Mouse (Mus musculus) midbrain, embryonic 10.5 days (tissue): ENCODE results near the gene St6galnac3. TPM values are rescaled to one million over a fixed set of nuclear protein-coding genes. Genes with fewer than 3 reads are reported as not detected.

Experiments
- DNase-seq: peaks from one replicate; pipeline ENCODE4 v3.0.0-alpha.2; 2017; ENCODE audit warnings: low spot score
- H3K27ac ChIP-seq: fragments of 300-500 bp; sonication (generic); replicated peaks from 2 replicates; pipeline ENCODE4 v1.5.1; 2016; ENCODE audit warnings: mild to moderate bottlenecking
- H3K27me3 ChIP-seq: fragments of 300-500 bp; sonication (generic); 2 replicates; pipeline ENCODE4 v1.6.1; 2016; ENCODE audit warnings: low read depth, mild to moderate bottlenecking; ENCODE audit not compliant: poor library complexity, severe bottlenecking
- H3K36me3 ChIP-seq: fragments of 300-500 bp; sonication (generic); 2 replicates; pipeline ENCODE4 v1.6.1; 2016; ENCODE audit warnings: mild to moderate bottlenecking, moderate library complexity
- H3K4me1 ChIP-seq: fragments of 300-500 bp; sonication (generic); 2 replicates; pipeline ENCODE4 v1.6.1; 2016
- H3K4me3 ChIP-seq: fragments of 300-500 bp; sonication (generic); 2 replicates; pipeline ENCODE4 v1.5.1; 2016; ENCODE audit warnings: mild to moderate bottlenecking, moderate library complexity
- H3K9me3 ChIP-seq: fragments of 300-500 bp; sonication (generic); replicated peaks from 2 replicates; pipeline ENCODE4 v1.6.1; 2016; ENCODE audit warnings: mild to moderate bottlenecking
- WGBS: fragments of 180-500 bp; shearing (Covaris S2); methylation state at CpG from one replicate; pipeline ENCODE4 v1.1.7; 2016; 5-methylcytosine and 5-hydroxymethylcytosine counted together
- polyA plus RNA-seq: library from polyadenylated mRNA; unstranded; fragments of >200 nt; fragmentation: Nextera tagmentation; extraction: Ambion mirVana; gene quantifications from 2 replicates; pipeline ENCODE4 v1.2.1, GENCODE M21; 2016

St6galnac3 gene
- polyA plus RNA-seq, 1 experiment from 2014 or later = 33.6 TPM

DNA sequence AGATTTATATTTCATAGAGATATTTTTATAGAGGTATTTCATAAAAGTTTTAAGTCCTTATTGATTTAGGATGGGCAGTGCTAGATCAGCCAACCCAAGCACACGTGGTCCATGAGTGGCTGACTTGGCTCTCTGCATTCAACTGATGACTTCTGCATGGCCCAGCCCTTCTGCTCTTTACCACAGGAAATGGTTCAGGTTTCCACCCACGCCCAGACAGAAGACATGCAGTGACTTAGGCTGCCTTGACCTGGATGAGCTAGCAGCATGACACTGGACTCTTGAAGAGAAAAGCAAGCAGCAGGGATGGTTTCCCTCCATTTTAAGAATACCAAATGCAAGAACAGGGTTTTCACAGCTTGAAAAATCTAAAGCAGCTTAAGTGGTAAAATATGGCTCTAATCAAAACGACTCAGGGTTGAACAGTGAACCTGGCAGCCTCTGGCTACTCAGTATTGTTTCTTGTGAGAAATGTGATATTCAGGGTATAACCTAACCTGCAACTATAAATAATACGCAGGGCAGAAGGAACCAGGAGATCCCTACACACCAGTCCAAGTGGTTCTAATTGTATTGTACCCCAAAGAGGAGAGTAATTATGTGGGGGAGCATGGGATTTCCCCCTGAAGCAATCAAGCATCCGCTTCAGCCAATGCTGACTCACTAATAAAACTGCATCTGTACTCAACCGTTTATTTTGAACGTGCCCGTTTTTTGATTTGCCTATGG lies 448.7 kb downstream of the St6galnac3 start:
- peaks cover 3% of the 10 kb centered on the region; the same call in 1 of the 2 replicates for H3K27me3 ChIP-seq
- no peak overlapping the region for H3K4me3 ChIP-seq
- H3K36me3 ChIP-seq = 0 out of 2 replicates have a peak, but pooled peaks cover 5% of the 10 kb centered on the region
- H3K4me1 ChIP-seq = peaks cover 34% of the 10 kb centered on the region
- no peak for DNase-seq
- peak overlapping the region; percentile 72 for H3K27ac ChIP-seq
- 82% methylated on average over 8 of the region's 8 CpGs for WGBS
- peaks cover 14% of the 10 kb centered on the region for H3K9me3 ChIP-seq

DNA sequence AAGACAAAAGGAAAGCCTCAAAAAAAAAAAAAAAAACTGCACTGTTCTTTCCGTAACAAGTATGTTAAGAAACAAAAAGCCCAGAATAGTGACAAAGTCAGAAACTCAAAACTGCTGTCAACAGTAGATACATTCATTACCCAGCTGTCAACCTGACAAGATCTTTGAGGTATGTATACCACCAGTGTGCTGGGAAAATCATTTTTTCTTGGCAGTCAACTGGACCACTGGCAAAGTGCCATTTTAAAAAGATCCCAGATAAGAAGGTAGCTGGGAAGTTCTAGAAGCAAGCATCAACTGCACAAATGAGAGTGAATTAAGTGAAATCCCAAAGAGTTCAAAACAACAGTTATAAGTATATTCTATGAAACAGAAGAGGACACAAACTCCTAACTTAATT lies 452.7 kb downstream of the St6galnac3 start:
- H3K4me1 ChIP-seq = peaks cover 13% of the 10 kb centered on the region
- no peak for DNase-seq
- 90% methylated on average over 1 of the region's 1 CpGs for WGBS
- no peak overlapping the region for H3K4me3 ChIP-seq
- H3K27ac ChIP-seq = no peak overlapping the region
- no peaks in the 10 kb centered on the region for H3K27me3 ChIP-seq
- peaks cover 14% of the 10 kb centered on the region for H3K9me3 ChIP-seq
- 0 out of 2 replicates have a peak, but pooled peaks cover 5% of the 10 kb centered on the region for H3K36me3 ChIP-seq

DNA sequence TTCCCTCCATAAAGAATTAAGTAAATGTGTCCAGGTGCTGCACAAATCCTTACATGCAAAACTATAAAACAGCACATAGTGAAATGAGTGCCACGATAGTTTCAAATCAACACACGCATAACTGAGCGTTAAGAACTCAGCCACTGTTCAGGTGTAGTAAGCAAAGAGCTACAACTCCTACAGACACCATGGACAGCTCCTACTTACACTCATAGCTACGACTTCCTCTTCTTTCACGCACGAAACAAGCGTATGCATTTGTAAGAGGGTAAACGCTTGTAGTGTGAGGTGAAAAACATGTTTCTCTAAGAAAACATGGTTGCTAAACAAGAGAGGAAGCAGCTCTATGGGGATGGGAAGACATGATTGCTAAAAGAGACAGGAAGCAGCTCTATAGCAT lies 457.6 kb downstream of the St6galnac3 start:
- Histone ChIP-seq H3K27ac (no peak overlapping the region), H3K36me3 (no peaks in the 10 kb centered on the region), H3K4me3 (no peak overlapping the region), H3K9me3 (no peaks in the 10 kb centered on the region), H3K4me1 (no peaks in the 10 kb centered on the region; the same call in 1 of the 2 replicates), H3K27me3 (no peaks in the 10 kb centered on the region)
- no peak for DNase-seq
- WGBS = 81% methylated on average over 8 of the region's 8 CpGs

GRCm38 (mm10) chr3:153261985-153262384 lies 463.0 kb downstream of the St6galnac3 start:
- H3K9me3 ChIP-seq = no peaks in the 10 kb centered on the region
- H3K36me3 ChIP-seq = no peaks in the 10 kb centered on the region
- DNase-seq = no peak
- WGBS = 82% methylated on average over 5 of the region's 5 CpGs
- H3K4me1 ChIP-seq = peaks cover 21% of the 10 kb centered on the region
- no peak overlapping the region for H3K27ac ChIP-seq
- H3K27me3 ChIP-seq = no peaks in the 10 kb centered on the region
- H3K4me3 ChIP-seq = no peak overlapping the region

- WGBS = 64% methylated on average over 7 of the region's 7 CpGs
- Histone ChIP-seq H3K27me3 (no peaks in the 10 kb centered on the region), H3K4me3 (no peak overlapping the region), H3K36me3 (no peaks in the 10 kb centered on the region), H3K9me3 (no peaks in the 10 kb centered on the region), H3K4me1 (peaks cover 21% of the 10 kb centered on the region), H3K27ac (no peak overlapping the region)
- DNase-seq = no peak
Observed at GRCm38 (mm10) chr3:153260225-153260933, 464.6 kb downstream of the St6galnac3 start.

DNA sequence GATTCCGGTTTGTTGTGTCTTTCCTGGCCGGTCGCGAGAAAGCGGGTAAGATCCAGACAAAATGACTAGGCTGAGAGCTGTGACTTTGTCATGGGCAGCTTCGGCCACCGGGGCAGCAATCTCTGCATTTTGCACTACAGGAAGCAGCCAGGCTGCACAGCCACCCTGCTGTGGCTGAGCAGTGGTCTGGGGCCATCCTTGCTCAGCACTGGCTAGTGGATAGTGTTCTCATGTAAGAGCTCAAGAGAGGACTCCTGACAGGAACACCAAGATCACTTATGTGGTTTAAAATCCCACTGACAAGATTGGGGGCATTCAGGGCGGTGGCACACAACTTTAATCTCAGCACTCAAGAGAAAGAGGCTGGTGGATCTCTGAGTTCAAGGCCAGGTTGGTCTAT lies 469.1 kb downstream of the St6galnac3 start:
- no peaks in the 10 kb centered on the region for H3K36me3 ChIP-seq
- peaks cover 13% of the 10 kb centered on the region for H3K4me1 ChIP-seq
- H3K27me3 ChIP-seq = no peaks in the 10 kb centered on the region
- DNase-seq = no peak
- H3K9me3 ChIP-seq = no peaks in the 10 kb centered on the region
- H3K4me3 ChIP-seq = no peak overlapping the region
- no peak overlapping the region for H3K27ac ChIP-seq
- 87% methylated on average over 8 of the region's 8 CpGs for WGBS

GRCm38 (mm10) chr3:153251653-153252052 lies 473.3 kb downstream of the St6galnac3 start:
- H3K4me1 ChIP-seq = no peaks in the 10 kb centered on the region
- no peaks in the 10 kb centered on the region for H3K27me3 ChIP-seq
- 93% methylated on average over 3 of the region's 3 CpGs for WGBS
- no peak overlapping the region for H3K4me3 ChIP-seq
- H3K27ac ChIP-seq = no peak overlapping the region
- no peaks in the 10 kb centered on the region for H3K36me3 ChIP-seq
- no peaks in the 10 kb centered on the region for H3K9me3 ChIP-seq
- DNase-seq = no peak

GRCm38 (mm10) chr3:153250598-153251257 lies 474.2 kb downstream of the St6galnac3 start:
- peak; percentile 76 for DNase-seq
- Histone ChIP-seq H3K36me3 (no peaks in the 10 kb centered on the region), H3K4me3 (no peak overlapping the region), H3K27ac (no peak overlapping the region), H3K9me3 (no peaks in the 10 kb centered on the region), H3K27me3 (no peaks in the 10 kb centered on the region), H3K4me1 (peaks cover 4% of the 10 kb centered on the region; the same call in 1 of the 2 replicates)
- WGBS = 54% methylated on average over 9 of the region's 9 CpGs

DNA sequence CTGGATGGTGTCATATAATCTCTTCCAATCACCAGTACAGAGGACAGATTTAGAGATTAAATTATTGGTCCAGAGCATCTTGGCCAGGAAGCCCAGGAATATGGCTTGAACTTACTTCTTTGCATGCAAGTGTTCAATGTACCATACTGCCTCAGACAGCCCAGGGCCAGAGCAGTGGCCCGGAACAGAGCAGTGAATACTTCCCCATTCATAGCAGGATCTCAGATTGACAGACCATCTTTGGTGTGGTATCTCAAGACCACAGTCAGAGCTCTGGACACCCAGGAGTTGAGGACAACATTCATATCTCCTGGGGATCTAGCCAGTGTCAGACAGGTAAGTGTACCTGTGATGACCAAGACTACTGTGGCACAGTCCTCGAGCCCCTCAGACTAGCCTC lies 476.1 kb downstream of the St6galnac3 start:
- DNase-seq = no peak
- 92% methylated on average over 2 of the region's 2 CpGs for WGBS
- peaks cover 4% of the 10 kb centered on the region; the same call in 1 of the 2 replicates for H3K4me1 ChIP-seq
- no peaks in the 10 kb centered on the region for H3K27me3 ChIP-seq
- H3K36me3 ChIP-seq = no peaks in the 10 kb centered on the region
- no peak overlapping the region for H3K4me3 ChIP-seq
- H3K9me3 ChIP-seq = no peaks in the 10 kb centered on the region
- H3K27ac ChIP-seq = no peak overlapping the region

DNA sequence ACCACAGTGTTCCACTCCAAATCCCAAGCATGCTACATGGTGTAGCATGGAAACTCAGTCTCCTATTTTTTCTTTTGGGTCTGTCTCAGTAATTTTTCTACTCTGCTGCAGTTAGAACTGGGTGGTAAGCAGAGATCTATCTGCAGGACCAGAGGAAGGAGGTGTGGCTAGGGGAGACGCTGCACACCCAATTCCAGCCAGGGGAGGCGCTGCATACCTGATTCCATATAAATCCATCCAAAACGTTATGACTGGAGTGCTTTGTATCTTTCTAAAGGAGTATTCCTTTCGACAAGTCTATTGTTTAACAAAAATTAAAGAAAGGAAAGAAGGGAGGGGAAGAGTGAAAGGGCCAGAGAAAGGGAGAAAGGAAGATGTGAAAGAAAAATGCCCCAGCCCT lies 476.9 kb downstream of the St6galnac3 start:
- H3K9me3 ChIP-seq = no peaks in the 10 kb centered on the region
- 39% methylated on average over 4 of the region's 4 CpGs for WGBS
- H3K4me3 ChIP-seq = no peak overlapping the region
- no peak for DNase-seq
- H3K4me1 ChIP-seq = peaks cover 4% of the 10 kb centered on the region; the same call in 1 of the 2 replicates
- H3K27ac ChIP-seq = no peak overlapping the region
- H3K27me3 ChIP-seq = no peaks in the 10 kb centered on the region
- H3K36me3 ChIP-seq = no peaks in the 10 kb centered on the region

GRCm38 (mm10) chr3:153242524-153242923 lies 482.4 kb downstream of the St6galnac3 start:
- no peak for DNase-seq
- no peaks in the 10 kb centered on the region for H3K27me3 ChIP-seq
- peaks cover 11% of the 10 kb centered on the region for H3K4me1 ChIP-seq
- H3K36me3 ChIP-seq = no peaks in the 10 kb centered on the region
- H3K9me3 ChIP-seq = no peaks in the 10 kb centered on the region
- 79% methylated on average over 5 of the region's 5 CpGs for WGBS
- peak overlapping the region; percentile 55 for H3K27ac ChIP-seq
- no peak overlapping the region for H3K4me3 ChIP-seq

- H3K9me3 ChIP-seq = no peaks in the 10 kb centered on the region
- no peak for DNase-seq
- 0 out of 2 replicates have a peak overlapping the region, but pooled peaks have one; percentile 38 for H3K27ac ChIP-seq
- no peaks in the 10 kb centered on the region for H3K27me3 ChIP-seq
- 93% methylated on average over 4 of the region's 4 CpGs for WGBS
- H3K4me3 ChIP-seq = no peak overlapping the region
- peaks cover 7% of the 10 kb centered on the region; the same call in 1 of the 2 replicates for H3K4me1 ChIP-seq
- H3K36me3 ChIP-seq = no peaks in the 10 kb centered on the region
Observed at GRCm38 (mm10) chr3:153241134-153241533, 483.8 kb downstream of the St6galnac3 start.
